Mouse (Mus musculus): ENCODE results near the gene Olfr1214. TPM values are rescaled to one million over a fixed set of nuclear protein-coding genes. Genes with fewer than 3 reads are reported as not detected.

The Olfr1214 gene
- polyA plus RNA-seq, 1 experiment from 2014 or later, result not detected

Other genes starting within 250 kb of the Olfr1214 start
- not detected in 2 replicates for gene Olfr1198, start 241.3 kb downstream of the Olfr1214 start, polyA plus RNA-seq (2014; fragmentation: Nextera tagmentation; extraction: Ambion mirVana)
- gene Olfr1199, start 232.2 kb downstream of the Olfr1214 start, polyA plus RNA-seq (2014; fragmentation: Nextera tagmentation; extraction: Ambion mirVana), result not detected in 2 replicates
- gene Olfr1200, start 222.2 kb downstream of the Olfr1214 start, polyA plus RNA-seq (2014; fragmentation: Nextera tagmentation; extraction: Ambion mirVana), result not detected in 2 replicates
- gene Olfr1201, start 199.6 kb downstream of the Olfr1214 start, polyA plus RNA-seq (2014; fragmentation: Nextera tagmentation; extraction: Ambion mirVana), result not detected in 2 replicates
- gene Olfr1202, start 178.2 kb downstream of the Olfr1214 start, polyA plus RNA-seq (2014; fragmentation: Nextera tagmentation; extraction: Ambion mirVana), result not detected in 2 replicates
- not detected in 2 replicates for gene Olfr1205, start 162.9 kb downstream of the Olfr1214 start, polyA plus RNA-seq (2014; fragmentation: Nextera tagmentation; extraction: Ambion mirVana)
- gene Olfr1204, start 143.4 kb downstream of the Olfr1214 start, polyA plus RNA-seq (2014; fragmentation: Nextera tagmentation; extraction: Ambion mirVana), result not detected in 2 replicates
- gene Olfr1206, start 129.4 kb downstream of the Olfr1214 start, polyA plus RNA-seq (2014; fragmentation: Nextera tagmentation; extraction: Ambion mirVana), result not detected in 2 replicates
- not detected in 2 replicates for gene Olfr1208, start 90.3 kb downstream of the Olfr1214 start, polyA plus RNA-seq (2014; fragmentation: Nextera tagmentation; extraction: Ambion mirVana)
- gene Olfr1209, start 77.5 kb downstream of the Olfr1214 start, polyA plus RNA-seq (2014; fragmentation: Nextera tagmentation; extraction: Ambion mirVana), result not detected in 2 replicates
- gene Olfr1211, start 54.5 kb downstream of the Olfr1214 start, polyA plus RNA-seq (2014; fragmentation: Nextera tagmentation; extraction: Ambion mirVana), result not detected in 2 replicates
- gene Olfr1212, start 38.7 kb downstream of the Olfr1214 start, polyA plus RNA-seq (2014; fragmentation: Nextera tagmentation; extraction: Ambion mirVana), result not detected in 2 replicates
- not detected in 2 replicates for gene Gm13762, start 12.4 kb downstream of the Olfr1214 start, polyA plus RNA-seq (2014; fragmentation: Nextera tagmentation; extraction: Ambion mirVana)
- not detected in 2 replicates for gene Olfr1215, start 14.3 kb upstream of the Olfr1214 start, polyA plus RNA-seq (2014; fragmentation: Nextera tagmentation; extraction: Ambion mirVana)
- gene Olfr1216, start 25.7 kb upstream of the Olfr1214 start, polyA plus RNA-seq (2014; fragmentation: Nextera tagmentation; extraction: Ambion mirVana), result not detected in 2 replicates
- not detected in 2 replicates for gene Olfr1217, start 39.4 kb upstream of the Olfr1214 start, polyA plus RNA-seq (2014; fragmentation: Nextera tagmentation; extraction: Ambion mirVana)
- gene Olfr1218, start 68.5 kb upstream of the Olfr1214 start, polyA plus RNA-seq (2014; fragmentation: Nextera tagmentation; extraction: Ambion mirVana), result not detected in 2 replicates
- gene Olfr1219, start 90.9 kb upstream of the Olfr1214 start, polyA plus RNA-seq (2014; fragmentation: Nextera tagmentation; extraction: Ambion mirVana), result not detected in 2 replicates
- gene Olfr1220, start 114.2 kb upstream of the Olfr1214 start, polyA plus RNA-seq (2014; fragmentation: Nextera tagmentation; extraction: Ambion mirVana), result not detected in 2 replicates
- not detected in 2 replicates for gene Olfr1221, start 124.6 kb upstream of the Olfr1214 start, polyA plus RNA-seq (2014; fragmentation: Nextera tagmentation; extraction: Ambion mirVana)
- not detected in 2 replicates for gene Olfr1222, start 140.4 kb upstream of the Olfr1214 start, polyA plus RNA-seq (2014; fragmentation: Nextera tagmentation; extraction: Ambion mirVana)
- not detected in 2 replicates for gene Olfr1223, start 158.9 kb upstream of the Olfr1214 start, polyA plus RNA-seq (2014; fragmentation: Nextera tagmentation; extraction: Ambion mirVana)
- gene Olfr1224-ps1, start 171.4 kb upstream of the Olfr1214 start, polyA plus RNA-seq (2014; fragmentation: Nextera tagmentation; extraction: Ambion mirVana), result not detected in 2 replicates
- gene Olfr1225, start 182.0 kb upstream of the Olfr1214 start, polyA plus RNA-seq (2014; fragmentation: Nextera tagmentation; extraction: Ambion mirVana), result not detected in 2 replicates
- gene Olfr1226, start 207.4 kb upstream of the Olfr1214 start, polyA plus RNA-seq (2014; fragmentation: Nextera tagmentation; extraction: Ambion mirVana), result not detected in 2 replicates